In genomic region chr6:16994711-16995110, GRCm38 (mm10) we compare ENCODE assay signal across 9 mouse cellular contexts.
A peak's percentile ranks its signal among the peaks of the same experiment; 100 is the strongest.
DNase-seq lines count a peak whose midpoint lies in the region; ATAC-seq and TF ChIP-seq lines count a peak whose summit lies in the region.
"Had no signal": no experiment of that assay in that cellular context is flagged by ENCODE, and none has a peak within 500 bp of the region (broad histone marks: within the 10 kb centered on the region; RNA-seq: fewer than 3 reads in every experiment).

No protein-coding gene starts in this region.

- no peak for TF ChIP-seq POLR2A in lung, adult 2 months (IDR thresholded peaks at IDR 0.05; ENCODE audit: borderline replicate concordance, extremely low read depth, low read depth, low read length)

- H3K27me3 ChIP-seq in midbrain, embryonic 14.5 days (ENCODE audit: control insufficient read depth, insufficient read depth, low read length), result no peaks in the 10 kb centered on the region
- H3K27me3 ChIP-seq: lung, embryonic 15.5 days had no signal

- H3K4me2 ChIP-seq in midbrain, embryonic 14.5 days (ENCODE audit: low read length), result peak overlapping the region; percentile 54

- H3K36me3 ChIP-seq in midbrain, embryonic 14.5 days (ENCODE audit: control insufficient read depth, insufficient read depth, low read length), result no peaks in the 10 kb centered on the region
- H3K36me3 ChIP-seq: lung, embryonic 15.5 days had no signal

- no peak overlapping the region for H3K9ac ChIP-seq in midbrain, embryonic 14.5 days (replicated peaks; ENCODE audit: low read length)
- H3K9ac ChIP-seq: lung, embryonic 15.5 days had no signal

- no peak overlapping the region for H3K4me3 ChIP-seq in lung, adult 2 months (replicated peaks; ENCODE audit: extremely low read depth, low read depth, low read length)
- 0 out of 2 replicates have a peak overlapping the region, but pooled peaks have one; percentile 9 for H3K4me3 ChIP-seq in midbrain, embryonic 14.5 days (replicated peaks; ENCODE audit: low read depth, low read length)
- H3K4me3 ChIP-seq: lung, embryonic 15.5 days had no signal

- H3K4me1 ChIP-seq in lung, adult 2 months (ENCODE audit: control insufficient read depth, insufficient read depth, low read length), result no peaks in the 10 kb centered on the region
- peaks cover 9% of the 10 kb centered on the region; the same call in 1 of the 2 replicates for H3K4me1 ChIP-seq in midbrain, embryonic 14.5 days (ENCODE audit: control insufficient read depth, insufficient read depth, low read length)

- TF ChIP-seq CTCF in lung, adult 2 months (IDR thresholded peaks at IDR 0.05; ENCODE audit: insufficient read depth, low read length), result peak; percentile 23; the same call in 1 of the 2 replicates

- no peaks in the 10 kb centered on the region for H3K9me3 ChIP-seq in midbrain, embryonic 14.5 days (ENCODE audit: control insufficient read depth, low read length)
- H3K9me3 ChIP-seq: lung, embryonic 15.5 days had no signal

- WGBS in lung, adult 2 months, result 7% methylated on average over 8 of the region's 8 CpGs
- 5% methylated on average over 8 of the region's 8 CpGs for WGBS in midbrain, embryonic 14.5 days

- ATAC-seq in CD4-positive, CD25-positive, alpha-beta regulatory T cell, adult 4 months, result no peak
- ATAC-seq in granulocyte monocyte progenitor cell, adult 5-6 weeks (replicated peaks; ENCODE audit: poor library complexity, severe bottlenecking), result peak; percentile 71
- peak; percentile 73 for ATAC-seq in midbrain, embryonic 14.5 days (ENCODE audit: low FRiP score, low TSS enrichment)
- ATAC-seq in activated CD4-positive, CD25-positive, alpha-beta regulatory T cell, adult 4 months, result no peak

- DNase-seq in CD4-positive, CD25-positive, alpha-beta regulatory T cell, adult 2 months (ENCODE audit: low read depth, low spot score), result peak; percentile 27
- DNase-seq in lung, adult 2 months, result no peak
- no peak for DNase-seq in lung, adult 18-20 months
- peak; percentile 85 for DNase-seq in midbrain, embryonic 14.5 days
- no peak for DNase-seq in spleen, postnatal 10 days (ENCODE audit: low spot score in 2 of 2)

- H3K27ac ChIP-seq in midbrain, embryonic 14.5 days (replicated peaks; ENCODE audit: low read depth, low read length), result no peak overlapping the region
- H3K27ac ChIP-seq: lung, embryonic 15.5 days had no signal

Comparison
In these comparisons a context has a peak if more than half of its experiments do, and no peak if none do; other contexts are left out.
1. DNase-seq: peak in CD4-positive, CD25-positive, alpha-beta regulatory T cell, adult 2 months (single experiment) and midbrain, embryonic 14.5 days (single experiment); none in lung, adult 2 months (single experiment), lung, adult 18-20 months (0 of 2) and spleen, postnatal 10 days (0 of 2).
2. ATAC-seq: peak in granulocyte monocyte progenitor cell, adult 5-6 weeks (single experiment) and midbrain, embryonic 14.5 days (single experiment); none in CD4-positive, CD25-positive, alpha-beta regulatory T cell, adult 4 months (single experiment) and activated CD4-positive, CD25-positive, alpha-beta regulatory T cell, adult 4 months (single experiment).